Mouse (Mus musculus): ENCODE measurements around the gene Usp6nl. TPM values are rescaled to one million over a fixed set of nuclear protein-coding genes. Genes with fewer than 3 reads are reported as not detected.

Usp6nl gene
- polyA plus RNA-seq, 1 experiment from 2014 or later: 8.5 TPM

DNA sequence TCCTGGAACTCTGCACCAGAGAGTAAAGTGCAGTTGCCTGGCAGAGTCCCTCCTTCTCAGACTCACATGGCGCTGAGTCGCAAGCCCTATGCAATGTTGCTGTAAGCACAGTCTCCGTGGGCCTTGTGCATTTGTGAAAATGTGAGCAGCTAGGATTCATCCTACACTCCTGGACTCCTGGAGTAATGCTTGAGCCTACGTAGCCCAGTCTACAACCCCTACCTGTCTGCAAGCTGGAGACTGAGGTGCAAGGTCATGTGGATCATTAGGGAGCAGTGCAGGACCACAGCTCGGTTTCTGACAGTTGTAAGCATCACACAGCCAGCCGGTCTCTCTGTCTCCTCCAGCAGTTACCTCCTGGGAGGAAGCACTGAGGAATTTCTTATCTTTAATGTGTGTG lies 167.6 kb downstream of the Usp6nl start:
- Histone ChIP-seq H3K4me2 (ENCODE audit: low read depth, low read length) (no peak overlapping the region), H3K36me3 (ENCODE audit: control insufficient read depth, insufficient read depth, low read length) (no peaks in the 10 kb centered on the region), H3K9ac (ENCODE audit: low read depth, low read length) (no peak overlapping the region), H3K9me3 (ENCODE audit: control insufficient read depth, low read length) (0 out of 2 replicates have a peak, but pooled peaks cover 3% of the 10 kb centered on the region), H3K27ac (replicated peaks; ENCODE audit: low read depth, low read length) (no peak overlapping the region), H3K27me3 (replicated peaks; ENCODE audit: control insufficient read depth, insufficient read depth, low read length) (no peaks in the 10 kb centered on the region), H3K4me3 (ENCODE audit: low read depth, low read length) (no peak overlapping the region), H3K4me1 (ENCODE audit: control insufficient read depth, insufficient read depth, low read length) (no peaks in the 10 kb centered on the region)
- ATAC-seq (ENCODE audit: low read depth) (no peak), DNase-seq (ENCODE audit: low spot score) (no peak)
- WGBS: 89% methylated on average over 6 of the region's 6 CpGs

DNA sequence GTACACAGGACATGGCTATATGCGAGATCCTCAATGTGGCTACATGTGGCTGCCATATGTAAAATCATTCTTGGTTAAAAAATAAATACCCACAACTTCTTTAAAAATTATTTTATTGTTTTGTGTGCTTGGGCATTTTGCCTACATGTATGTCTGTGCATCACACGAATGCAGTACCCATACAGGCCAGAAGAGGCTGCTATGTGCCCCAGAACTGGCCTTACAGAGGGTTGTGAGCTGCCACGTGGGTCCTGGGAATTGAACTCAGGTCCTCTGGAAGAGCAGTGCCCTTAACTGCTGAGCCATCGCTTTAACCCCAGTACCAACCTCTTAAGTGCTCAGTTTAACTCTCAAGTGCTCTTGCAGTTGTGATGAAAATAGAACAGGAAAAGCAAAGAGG lies 168.4 kb downstream of the Usp6nl start:
- H3K36me3 ChIP-seq (ENCODE audit: control insufficient read depth, insufficient read depth, low read length): no peaks in the 10 kb centered on the region
- H3K4me3 ChIP-seq (ENCODE audit: low read depth, low read length): no peak overlapping the region
- H3K9me3 ChIP-seq (ENCODE audit: control insufficient read depth, low read length): 0 out of 2 replicates have a peak, but pooled peaks cover 3% of the 10 kb centered on the region
- DNase-seq (ENCODE audit: low spot score) (no peak), ATAC-seq (ENCODE audit: low read depth) (no peak)
- no peak overlapping the region for H3K9ac ChIP-seq (ENCODE audit: low read depth, low read length)
- H3K27ac ChIP-seq (replicated peaks; ENCODE audit: low read depth, low read length): no peak overlapping the region
- 84% methylated on average over 4 of the region's 4 CpGs for WGBS
- H3K27me3 ChIP-seq (replicated peaks; ENCODE audit: control insufficient read depth, insufficient read depth, low read length): no peaks in the 10 kb centered on the region
- H3K4me2 ChIP-seq (ENCODE audit: low read depth, low read length): no peak overlapping the region
- no peaks in the 10 kb centered on the region for H3K4me1 ChIP-seq (ENCODE audit: control insufficient read depth, insufficient read depth, low read length)

GRCm38 (mm10) chr2:6493886-6494285 lies 171.4 kb downstream of the Usp6nl start:
- Histone ChIP-seq H3K4me2 (ENCODE audit: low read depth, low read length) (no peak overlapping the region), H3K9me3 (ENCODE audit: control insufficient read depth, low read length) (0 out of 2 replicates have a peak, but pooled peaks cover 3% of the 10 kb centered on the region), H3K27ac (replicated peaks; ENCODE audit: low read depth, low read length) (no peak overlapping the region), H3K4me1 (ENCODE audit: control insufficient read depth, insufficient read depth, low read length) (no peaks in the 10 kb centered on the region), H3K9ac (ENCODE audit: low read depth, low read length) (no peak overlapping the region), H3K27me3 (replicated peaks; ENCODE audit: control insufficient read depth, insufficient read depth, low read length) (no peaks in the 10 kb centered on the region), H3K4me3 (ENCODE audit: low read depth, low read length) (no peak overlapping the region), H3K36me3 (ENCODE audit: control insufficient read depth, insufficient read depth, low read length) (no peaks in the 10 kb centered on the region)
- ATAC-seq (ENCODE audit: low read depth): no peak
- WGBS: 62% methylated on average over 5 of the region's 5 CpGs
- DNase-seq (ENCODE audit: low spot score): no peak

Other genes with a start within 250 kb of the Usp6nl start
- gene Proser2, start 192.5 kb upstream of the Usp6nl start, polyA plus RNA-seq (2014; fragmentation: Nextera tagmentation; extraction: Ambion mirVana): 9.9 and 10.8 TPM in 2 replicates
- gene Echdc3, start 109.6 kb upstream of the Usp6nl start, polyA plus RNA-seq (2014; fragmentation: Nextera tagmentation; extraction: Ambion mirVana): 3.5 and 4.9 TPM in 2 replicates